Mouse (Mus musculus) ES-Bruce4 (cell line): ENCODE results near the gene Hif1an. TPM values are rescaled to one million over a fixed set of nuclear protein-coding genes. Genes with fewer than 3 reads are reported as not detected.

Experiments used
- H3K27ac ChIP-seq: 2 replicates; pipeline ENCODE4 v1.5.1; 2012; ENCODE audit warnings: low read length, inconsistent platforms; ENCODE audit not compliant: insufficient read depth
- H3K27me3 ChIP-seq: 2 replicates; pipeline ENCODE4 v1.6.1; 2012; ENCODE audit warnings: mild to moderate bottlenecking, low read length, inconsistent platforms; ENCODE audit not compliant: control insufficient read depth, poor library complexity, insufficient read depth, severe bottlenecking
- H3K36me3 ChIP-seq: 2 replicates; pipeline ENCODE4 v1.6.1; 2012; ENCODE audit warnings: inconsistent platforms, mild to moderate bottlenecking, low read length, moderate library complexity; ENCODE audit not compliant: control insufficient read depth, poor library complexity, insufficient read depth, severe bottlenecking
- H3K4me1 ChIP-seq: one replicate; pipeline ENCODE4 v1.8.1; 2011; ENCODE audit warnings: low read length; ENCODE audit not compliant: control insufficient read depth, insufficient read depth
- H3K4me3 ChIP-seq: 2 replicates; pipeline ENCODE4 v1.5.1; 2011; ENCODE audit warnings: low read depth, mild to moderate bottlenecking, low read length
- H3K9ac ChIP-seq: 2 replicates; pipeline ENCODE4 v1.6.1; 2012; ENCODE audit warnings: low read depth, mild to moderate bottlenecking, inconsistent platforms; ENCODE audit not compliant: poor library complexity, severe bottlenecking
- H3K9me3 ChIP-seq: replicated peaks from 2 replicates; pipeline ENCODE4 v1.6.1; 2012; ENCODE audit warnings: mild to moderate bottlenecking, low read length, inconsistent platforms; ENCODE audit not compliant: control insufficient read depth, poor library complexity, insufficient read depth, severe bottlenecking
- CTCF ChIP-seq: IDR thresholded peaks from one replicate; pipeline ENCODE4 v1.8.1; 2011; ENCODE audit warnings: low read depth, low read length
- EP300 ChIP-seq: IDR thresholded peaks from 2 replicates; pipeline ENCODE4 v1.6.1; 2011; ENCODE audit warnings: low read depth, low read length; ENCODE audit not compliant: insufficient read depth
- POLR2A ChIP-seq: IDR thresholded peaks from one replicate; pipeline ENCODE4 v1.8.1; 2011; ENCODE audit warnings: low read length; ENCODE audit not compliant: insufficient read depth
- polyA plus RNA-seq: library from polyadenylated mRNA; stranded (reverse); fragments of >200 nt; gene quantifications from 2 replicates; pipeline ENCODE4 v1.2.4, GENCODE M21; 2011; ENCODE audit warnings: low read depth; ENCODE audit not compliant: missing spikeins, insufficient read depth, insufficient read length

The Hif1an gene
- polyA plus RNA-seq, 1 experiment = 26.7 TPM

- H3K27ac ChIP-seq = no peak overlapping the region
- no peak overlapping the region for H3K9ac ChIP-seq
- H3K4me1 ChIP-seq = no peaks in the 10 kb centered on the region
- TF ChIP-seq CTCF (peak; percentile 55), POLR2A (no peak)
- no peak overlapping the region for H3K4me3 ChIP-seq
- H3K27me3 ChIP-seq = 0 out of 2 replicates have a peak, but pooled peaks cover 4% of the 10 kb centered on the region
- no peaks in the 10 kb centered on the region for H3K36me3 ChIP-seq
- H3K9me3 ChIP-seq = peaks cover 4% of the 10 kb centered on the region; the same call in 1 of the 2 replicates
Observed at GRCm38 (mm10) chr19:44517996-44518768, 44.5 kb upstream of the Hif1an start.

- Histone ChIP-seq H3K9ac (no peak overlapping the region), H3K27ac (no peak overlapping the region), H3K4me1 (no peaks in the 10 kb centered on the region), H3K4me3 (no peak overlapping the region), H3K9me3 (no peaks in the 10 kb centered on the region), H3K27me3 (no peaks in the 10 kb centered on the region), H3K36me3 (no peaks in the 10 kb centered on the region)
- TF ChIP-seq EP300 (no peak), POLR2A (no peak), CTCF (peak; percentile 61)
Observed at GRCm38 (mm10) chr19:44519152-44519551, 43.5 kb upstream of the Hif1an start.

GRCm38 (mm10) chr19:44525551-44526205, 37.0 kb upstream of the Hif1an start:
- Histone ChIP-seq H3K9me3 (no peaks in the 10 kb centered on the region), H3K36me3 (no peaks in the 10 kb centered on the region), H3K9ac (no peak overlapping the region), H3K4me3 (no peak overlapping the region), H3K27me3 (no peaks in the 10 kb centered on the region), H3K27ac (no peak overlapping the region), H3K4me1 (no peaks in the 10 kb centered on the region)
- TF ChIP-seq EP300 (no peak), POLR2A (no peak), CTCF (no peak)

DNA sequence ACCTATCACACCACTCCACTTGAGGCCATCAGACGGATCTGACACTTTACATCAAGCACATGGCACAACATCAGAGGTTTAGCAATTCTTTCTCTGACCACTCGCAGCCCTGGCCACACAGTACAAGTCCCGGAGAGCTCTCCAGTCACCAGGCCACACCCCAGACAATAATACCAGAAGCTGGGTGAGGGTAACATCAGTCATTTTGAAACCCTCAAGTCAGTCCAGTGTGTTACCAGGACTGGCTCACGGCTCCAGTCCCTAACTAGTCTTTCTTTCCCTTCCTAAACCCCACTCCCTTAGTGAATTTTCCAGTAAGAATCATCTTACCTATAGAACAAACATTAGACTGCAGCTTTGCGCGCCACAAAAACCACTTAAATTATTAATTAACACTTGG, 32.6 kb upstream of the Hif1an start:
- no peaks in the 10 kb centered on the region for H3K9me3 ChIP-seq
- no peaks in the 10 kb centered on the region for H3K27me3 ChIP-seq

DNA sequence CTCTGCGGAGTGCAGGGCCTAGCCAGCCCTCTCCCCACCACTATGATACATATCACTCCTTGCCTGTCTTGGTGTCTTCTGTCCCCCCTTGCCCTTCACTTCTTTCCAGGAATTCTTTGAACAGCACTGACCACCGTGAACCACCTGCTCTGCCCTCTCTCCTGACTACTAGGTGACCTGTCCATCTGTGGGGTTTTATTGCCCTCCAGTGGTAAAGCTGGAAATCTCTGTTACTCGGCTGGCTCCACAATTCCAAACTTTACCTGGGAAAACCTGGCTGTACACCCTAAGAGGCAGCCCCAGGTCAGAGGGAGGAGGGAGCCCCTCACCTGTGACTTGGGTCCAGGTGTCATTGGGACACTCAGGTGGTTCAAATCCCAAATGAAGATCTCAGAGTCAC, 27.3 kb upstream of the Hif1an start:
- H3K27ac ChIP-seq = no peak overlapping the region
- no peaks in the 10 kb centered on the region for H3K36me3 ChIP-seq
- TF ChIP-seq EP300 = no peak
- TF ChIP-seq CTCF = peak; percentile 33
- no peak for TF ChIP-seq POLR2A
- no peak overlapping the region for H3K4me3 ChIP-seq
- H3K4me1 ChIP-seq = no peaks in the 10 kb centered on the region
- H3K9ac ChIP-seq = no peak overlapping the region
- H3K9me3 ChIP-seq = no peaks in the 10 kb centered on the region
- H3K27me3 ChIP-seq = no peaks in the 10 kb centered on the region

More for the DNA sequence above, 32.6 kb upstream of the Hif1an start:
- Histone ChIP-seq H3K4me1 (no peaks in the 10 kb centered on the region), H3K27ac (no peak overlapping the region), H3K9ac (no peak overlapping the region), H3K36me3 (no peaks in the 10 kb centered on the region), H3K4me3 (no peak overlapping the region)
- TF ChIP-seq POLR2A (no peak), EP300 (no peak), CTCF (no peak)

GRCm38 (mm10) chr19:44537416-44537815, 25.2 kb upstream of the Hif1an start:
- no peaks in the 10 kb centered on the region for H3K4me1 ChIP-seq
- H3K4me3 ChIP-seq = no peak overlapping the region
- no peaks in the 10 kb centered on the region; the same call in 1 of the 2 replicates for H3K9me3 ChIP-seq
- H3K36me3 ChIP-seq = no peaks in the 10 kb centered on the region
- H3K9ac ChIP-seq = no peak overlapping the region
- no peak overlapping the region for H3K27ac ChIP-seq
- H3K27me3 ChIP-seq = no peaks in the 10 kb centered on the region
- TF ChIP-seq EP300 = no peak
- no peak for TF ChIP-seq POLR2A
- TF ChIP-seq CTCF = no peak
